Mouse (Mus musculus) heart, embryonic 15.5 days (tissue): ENCODE data around the gene Krt6b. TPM values are rescaled to one million over a fixed set of nuclear protein-coding genes. Genes with fewer than 3 reads are reported as not detected.
"Not testable (repeated sequence)": the region's sequence is repeated elsewhere in the genome, so short reads cannot be mapped to it uniquely, and the experiment has no call there.

Experiments
- ATAC-seq: fragments of 200-750 bp; cut with Nextera tagmentation; replicated peaks from 2 replicates; pipeline ENCODE4 v1.8.0; 2017; ENCODE audit warnings: low read depth, moderate TSS enrichment; ENCODE audit not compliant: insufficient number of reproducible peaks, insufficient read depth, low FRiP score
- H3K27ac ChIP-seq: fragments of 300-500 bp; sonication (generic); 2 replicates; pipeline ENCODE4 v1.5.1; 2015; ENCODE audit warnings: mild to moderate bottlenecking, inconsistent platforms
- H3K27me3 ChIP-seq: fragments of 300-500 bp; sonication (generic); 2 replicates; pipeline ENCODE4 v1.6.1; 2015; ENCODE audit warnings: inconsistent platforms
- H3K36me3 ChIP-seq: fragments of 300-500 bp; sonication (generic); 2 replicates; pipeline ENCODE4 v1.6.1; 2015; ENCODE audit warnings: mild to moderate bottlenecking, inconsistent platforms
- H3K4me1 ChIP-seq: fragments of 300-500 bp; sonication (generic); replicated peaks from 2 replicates; pipeline ENCODE4 v1.6.1; 2015; ENCODE audit warnings: inconsistent platforms
- H3K4me2 ChIP-seq: fragments of 300-500 bp; sonication (generic); 2 replicates; pipeline ENCODE4 v1.6.1; 2015; ENCODE audit warnings: inconsistent platforms, mild to moderate bottlenecking, moderate library complexity
- H3K4me3 ChIP-seq: fragments of 300-500 bp; sonication (generic); 2 replicates; pipeline ENCODE4 v1.5.1; 2015; ENCODE audit warnings: mild to moderate bottlenecking, inconsistent platforms
- H3K9ac ChIP-seq: fragments of 300-500 bp; sonication (generic); 2 replicates; pipeline ENCODE4 v1.6.1; 2015; ENCODE audit warnings: mild to moderate bottlenecking, inconsistent platforms
- H3K9me3 ChIP-seq: fragments of 300-500 bp; sonication (generic); replicated peaks from 2 replicates; pipeline ENCODE4 v1.6.1; 2016; ENCODE audit warnings: inconsistent platforms
- WGBS: fragments of 180-500 bp; shearing (Covaris S2); methylation state at CpG from one replicate; pipeline ENCODE4 v1.1.7; 2015; ENCODE audit warnings: mixed read lengths; 5-methylcytosine and 5-hydroxymethylcytosine counted together
- microRNA-seq: library from miRNA; unstranded; fragments of <30 nt; microRNA quantifications from one replicate; pipeline ENCODE4, GENCODE M21; 2016
- polyA plus RNA-seq: library from polyadenylated mRNA; unstranded; fragments of >200 nt; fragmentation: Nextera tagmentation; extraction: Ambion mirVana; gene quantifications from 2 replicates; pipeline ENCODE4 v1.2.1, GENCODE M21; 2015

The Krt6b gene
- polyA plus RNA-seq, 1 experiment from 2014 or later: not detected

DNA sequence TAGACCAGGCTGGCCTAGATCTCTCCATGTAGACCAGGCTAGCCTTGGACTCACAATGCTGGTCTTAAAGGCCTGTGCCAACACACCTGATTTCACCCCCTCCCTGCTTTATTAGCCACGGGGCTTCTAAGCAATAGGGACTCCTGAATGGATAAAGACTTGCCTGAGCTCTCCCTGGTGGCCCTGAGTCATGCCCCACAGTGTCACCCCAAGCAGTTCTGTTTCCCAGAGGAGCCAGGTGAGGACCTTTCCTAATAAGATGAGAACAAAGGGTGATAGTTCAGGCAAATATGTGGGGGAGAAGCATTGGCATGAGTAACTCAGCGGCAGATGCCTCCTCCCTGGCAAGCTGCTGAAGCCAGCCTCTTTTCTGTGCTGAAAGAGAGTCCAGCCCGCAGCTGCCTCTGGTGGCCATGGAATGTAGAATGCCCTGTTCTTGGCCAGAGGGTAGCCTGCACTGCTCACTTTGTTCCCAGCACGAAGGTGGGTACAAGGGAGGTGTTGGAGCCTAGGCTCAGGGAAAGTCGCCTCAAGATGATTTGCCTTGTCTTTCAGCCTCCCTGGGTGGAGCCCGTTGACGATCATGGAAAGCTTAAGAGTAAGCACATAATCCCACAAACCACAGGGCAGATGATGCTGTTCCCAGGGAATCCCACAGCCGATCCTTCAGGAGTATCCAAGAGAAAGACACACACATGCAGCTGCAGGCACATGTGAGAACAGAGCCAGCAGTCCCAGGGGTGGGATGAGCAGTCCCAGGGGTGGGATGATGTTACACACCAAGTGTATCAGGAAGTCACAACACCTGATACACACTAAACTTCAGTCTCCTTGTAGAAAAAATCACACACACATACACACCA, 17.5 kb upstream of the Krt6b start:
- no peaks in the 10 kb centered on the region for H3K36me3 ChIP-seq
- H3K4me2 ChIP-seq: no peak overlapping the region
- H3K4me1 ChIP-seq: no peaks in the 10 kb centered on the region
- H3K27ac ChIP-seq: no peak overlapping the region
- H3K27me3 ChIP-seq: peaks cover 11% of the 10 kb centered on the region; the same call in 1 of the 2 replicates
- ATAC-seq: no peak
- no peak overlapping the region for H3K9ac ChIP-seq
- WGBS: 67% methylated on average over 8 of the region's 8 CpGs
- H3K9me3 ChIP-seq: no peaks in the 10 kb centered on the region
- no peak overlapping the region for H3K4me3 ChIP-seq

DNA sequence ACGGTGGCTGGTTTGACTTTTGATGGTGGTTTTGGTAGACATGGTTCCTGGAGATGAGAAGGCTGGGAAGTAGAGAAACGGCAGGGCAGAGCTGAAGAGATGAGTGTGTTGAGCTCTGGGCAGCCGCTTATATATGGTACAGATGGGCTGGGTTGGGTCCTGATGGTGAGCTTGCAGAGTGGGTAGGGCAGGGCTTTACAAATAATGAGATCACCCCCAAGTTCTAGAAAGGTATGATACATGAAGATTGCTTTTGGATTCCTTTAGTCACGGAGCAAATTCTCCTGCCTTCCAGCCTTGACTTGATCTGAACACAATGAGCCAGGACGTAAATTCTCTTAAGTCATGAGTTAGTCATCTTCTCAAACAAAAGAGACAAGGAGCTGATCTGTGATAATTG, 14.1 kb upstream of the Krt6b start, which contains the start of gene Krt6a:
Gene Krt6a (minus strand): TSS at position 101 of the 400 bp plus-strand sequence.
- Histone ChIP-seq H3K4me3 (no peak within 1 kb of the TSS), H3K27me3 (peaks cover 11% of the 10 kb centered on the region; the same call in 1 of the 2 replicates), H3K4me2 (no peak within 1 kb of the TSS), H3K27ac (no peak within 1 kb of the TSS), H3K9ac (no peak within 1 kb of the TSS), H3K4me1 (no peaks in the 10 kb centered on the region), H3K36me3 (no peaks in the 10 kb centered on the region), H3K9me3 (no peaks in the 10 kb centered on the region)
- ATAC-seq: no peak
- 79% methylated on average over 5 of the region's 5 CpGs for WGBS

DNA sequence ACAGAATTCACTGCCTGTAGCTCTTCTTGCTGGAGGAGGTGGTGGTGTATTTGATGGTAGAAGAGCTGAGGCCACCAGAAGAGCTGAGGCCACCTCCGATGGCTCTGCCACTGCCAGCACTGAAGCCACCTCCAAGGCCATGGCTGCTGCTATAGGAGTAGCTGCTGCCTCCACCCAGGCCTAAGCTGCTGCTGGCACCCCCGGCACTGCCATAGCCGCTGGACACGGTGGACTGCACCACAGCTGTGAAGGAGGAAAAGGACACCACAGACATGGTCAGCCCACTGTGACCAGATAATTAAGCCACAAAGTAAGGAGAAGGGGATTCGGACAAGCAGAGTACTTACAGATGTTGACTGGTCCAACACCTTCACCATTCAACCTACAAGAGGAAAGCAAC, 10.4 kb upstream of the Krt6b start:
- not testable (repeated sequence) for ATAC-seq, H3K4me1 ChIP-seq, H3K9ac ChIP-seq, H3K4me2 ChIP-seq, H3K9me3 ChIP-seq, H3K27me3 ChIP-seq, H3K27ac ChIP-seq, H3K36me3 ChIP-seq, H3K4me3 ChIP-seq
- 85% methylated on average over 5 of the region's 5 CpGs for WGBS

DNA sequence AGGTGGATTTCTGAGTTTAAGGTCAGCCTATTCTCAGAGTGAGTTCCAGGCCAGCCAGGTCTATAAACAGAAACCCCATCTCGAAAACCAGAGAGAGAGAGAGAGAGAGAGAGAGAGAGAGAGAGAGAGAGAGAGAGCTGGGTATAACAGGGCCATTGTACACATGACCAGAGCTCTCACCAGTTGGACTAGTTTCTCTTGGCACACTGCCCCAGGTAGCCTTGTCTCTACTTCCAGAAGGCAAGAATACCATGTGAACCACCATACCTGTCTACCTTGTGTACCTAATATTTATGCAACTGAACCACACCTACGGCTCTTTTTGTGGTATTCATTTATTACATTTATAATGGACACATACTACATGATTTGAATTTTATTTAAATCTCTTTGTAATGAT, 8.1 kb upstream of the Krt6b start:
- Histone ChIP-seq H3K4me2 (no peak overlapping the region), H3K27ac (no peak overlapping the region), H3K4me1 (no peaks in the 10 kb centered on the region), H3K4me3 (no peak overlapping the region), H3K36me3 (no peaks in the 10 kb centered on the region), H3K9me3 (no peaks in the 10 kb centered on the region), H3K9ac (no peak overlapping the region), H3K27me3 (no peaks in the 10 kb centered on the region)
- ATAC-seq: no peak
- WGBS: 45% methylated on average over 2 of the region's 2 CpGs

DNA sequence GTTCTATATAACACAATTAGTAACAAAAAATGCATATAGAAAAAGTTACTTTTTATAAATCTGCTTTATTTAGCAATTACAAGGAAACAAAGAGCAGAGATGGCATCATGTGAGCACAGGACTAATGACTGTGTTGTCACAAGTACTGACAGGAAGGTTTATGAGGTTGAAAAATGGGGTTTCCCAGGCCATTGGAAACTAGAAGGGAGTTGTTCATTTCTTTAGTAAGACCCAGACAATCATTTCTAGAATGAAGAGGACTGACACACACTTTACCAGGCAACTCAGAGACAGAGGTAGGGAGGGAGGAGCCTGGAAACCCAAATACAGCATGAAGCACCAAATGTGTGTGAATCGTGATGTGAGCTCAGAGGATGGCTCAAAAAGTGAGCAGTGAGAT, 4.1 kb downstream of the Krt6b start:
- no peak for ATAC-seq
- WGBS: 54% methylated on average over 1 of the region's 1 CpGs
- Histone ChIP-seq H3K27me3 (no peaks in the 10 kb centered on the region), H3K4me3 (no peak overlapping the region), H3K4me1 (no peaks in the 10 kb centered on the region), H3K9ac (no peak overlapping the region), H3K27ac (no peak overlapping the region), H3K4me2 (no peak overlapping the region), H3K9me3 (no peaks in the 10 kb centered on the region), H3K36me3 (no peaks in the 10 kb centered on the region)

DNA sequence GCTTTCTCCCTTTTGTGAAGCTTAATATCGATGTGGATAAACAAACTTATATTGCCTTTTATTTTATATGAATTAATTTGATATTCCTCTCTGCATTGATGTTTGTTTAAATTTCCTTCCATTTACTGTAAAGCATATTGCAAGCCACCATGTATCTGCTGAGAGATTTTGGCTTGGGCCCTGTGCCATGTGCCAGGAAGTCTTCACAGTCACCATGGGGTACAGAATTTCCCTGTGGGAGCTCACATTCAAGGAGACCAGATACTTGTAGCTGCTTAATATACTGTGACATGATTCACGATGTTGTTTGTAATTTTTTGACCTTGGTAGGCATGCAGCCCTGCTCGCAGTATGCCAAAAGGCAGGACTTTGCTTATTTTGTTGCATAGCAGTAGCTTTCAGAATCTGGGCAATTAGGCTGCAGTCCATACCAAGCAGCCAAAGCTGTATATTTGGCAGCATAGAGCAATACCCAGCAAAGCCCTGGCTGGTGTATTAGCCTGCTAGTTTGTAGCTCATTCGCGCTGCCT, 27.3 kb downstream of the Krt6b start:
- no peaks in the 10 kb centered on the region for H3K9me3 ChIP-seq
- WGBS: 86% methylated on average over 5 of the region's 5 CpGs
- H3K36me3 ChIP-seq: no peaks in the 10 kb centered on the region
- no peak overlapping the region for H3K4me2 ChIP-seq
- H3K27ac ChIP-seq: no peak overlapping the region
- no peaks in the 10 kb centered on the region for H3K4me1 ChIP-seq
- ATAC-seq: no peak
- H3K27me3 ChIP-seq: no peaks in the 10 kb centered on the region
- no peak overlapping the region for H3K9ac ChIP-seq
- no peak overlapping the region for H3K4me3 ChIP-seq

DNA sequence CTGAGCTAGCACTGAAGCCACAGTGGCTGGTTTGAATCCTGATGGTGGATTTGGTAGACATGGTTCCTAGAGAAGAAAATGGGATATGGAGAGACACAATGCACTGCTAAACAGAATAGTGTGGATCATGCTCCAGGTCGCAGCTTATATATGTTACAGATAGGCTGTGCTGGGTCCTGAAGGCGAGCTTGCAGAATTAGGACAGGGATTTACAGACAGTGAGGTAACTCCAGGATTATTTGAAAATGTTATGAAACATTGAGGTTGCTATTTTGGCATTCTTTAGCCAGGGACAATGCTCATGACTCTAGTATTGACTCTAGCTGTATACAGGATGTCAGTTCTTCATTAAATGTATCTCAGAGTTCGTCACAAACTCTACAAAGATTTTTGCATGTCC, 32.8 kb downstream of the Krt6b start, which contains the start of gene Gm5478:
Gene Gm5478 (minus strand): TSS at position 101 of the 400 bp plus-strand sequence.
- WGBS: 69% methylated on average over 3 of the region's 3 CpGs
- Histone ChIP-seq H3K4me2 (no peak within 1 kb of the TSS), H3K9me3 (no peaks in the 10 kb centered on the region), H3K4me1 (no peaks in the 10 kb centered on the region), H3K27ac (no peak within 1 kb of the TSS), H3K36me3 (no peaks in the 10 kb centered on the region), H3K4me3 (no peak within 1 kb of the TSS), H3K9ac (no peak within 1 kb of the TSS), H3K27me3 (no peaks in the 10 kb centered on the region)
- ATAC-seq: no peak

DNA sequence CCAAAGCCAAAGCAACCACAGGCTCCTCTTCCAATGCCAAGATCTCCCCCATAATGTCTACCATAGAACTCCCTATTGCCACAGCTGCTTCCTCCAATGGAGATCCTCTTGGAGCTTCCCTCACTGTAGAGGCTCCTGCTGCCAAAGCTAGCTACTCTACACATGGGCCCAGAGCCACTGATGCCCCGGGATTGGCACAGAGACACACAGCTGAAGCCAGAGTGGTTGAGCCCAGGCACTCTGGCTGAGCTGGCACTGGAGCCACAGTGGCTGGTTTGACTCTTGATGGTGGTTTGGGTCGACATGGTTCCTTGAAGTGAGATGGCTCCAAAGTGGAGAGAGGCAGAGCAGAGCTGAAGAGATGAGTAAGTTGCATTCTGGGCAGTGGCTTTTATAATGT, 52.2 kb downstream of the Krt6b start, which contains the start of gene Gm5414:
Gene Gm5414 (minus strand): TSS at position 305 of the 400 bp plus-strand sequence.
- 59% methylated on average over 2 of the region's 2 CpGs for WGBS
- Histone ChIP-seq H3K4me2 (no peak within 1 kb of the TSS), H3K4me1 (no peaks in the 10 kb centered on the region), H3K9ac (no peak within 1 kb of the TSS), H3K9me3 (no peaks in the 10 kb centered on the region), H3K27me3 (no peaks in the 10 kb centered on the region), H3K4me3 (no peak within 1 kb of the TSS), H3K27ac (no peak within 1 kb of the TSS), H3K36me3 (no peaks in the 10 kb centered on the region)
- ATAC-seq: no peak

Small RNAs within 50 kb of the gene (microRNA-seq; reads per million reads assigned to microRNA genes)
- gene Gm44323 (not detected), gene Gm44342 (not detected), gene Gm44383 (not detected), gene Gm44479 (not detected)

Other genes starting within 250 kb of the Krt6b start
- gene Krt87, start 241.5 kb downstream of the Krt6b start, polyA plus RNA-seq: 0.15 TPM in 1 of 2 replicates, not detected in the other
- not detected in 2 replicates for gene Krt88, start 232.5 kb downstream of the Krt6b start, polyA plus RNA-seq
- gene Krt81, start 216.5 kb downstream of the Krt6b start, polyA plus RNA-seq: not detected in 2 replicates
- gene Krt86, start 206.8 kb downstream of the Krt6b start, polyA plus RNA-seq: not detected in 2 replicates
- gene Krt83, start 188.8 kb downstream of the Krt6b start, polyA plus RNA-seq: not detected in 2 replicates
- gene Gm49425, start 163.0 kb downstream of the Krt6b start, polyA plus RNA-seq: not detected in 2 replicates
- not detected in 2 replicates for gene Krt84, start 147.5 kb downstream of the Krt6b start, polyA plus RNA-seq
- not detected in 2 replicates for gene Krt82, start 129.6 kb downstream of the Krt6b start, polyA plus RNA-seq
- 0.09 TPM in 1 of 2 replicates, not detected in the other for gene Krt90, start 117.3 kb downstream of the Krt6b start, polyA plus RNA-seq
- gene Krt75, start 106.4 kb downstream of the Krt6b start, polyA plus RNA-seq: 0.05 and 0.47 TPM in 2 replicates
- gene Gm5414, start 52.1 kb downstream of the Krt6b start, polyA plus RNA-seq: not detected in 2 replicates
- not detected in 2 replicates for gene Gm5478, start 32.9 kb downstream of the Krt6b start, polyA plus RNA-seq
- 0.20 and 0.36 TPM in 2 replicates for gene Krt6a, start 14.0 kb upstream of the Krt6b start, polyA plus RNA-seq
- gene Krt5, start 32.6 kb upstream of the Krt6b start, polyA plus RNA-seq: 2.8 and 29.6 TPM in 2 replicates
- 0.14 TPM in 1 of 2 replicates, not detected in the other for gene Krt71, start 62.8 kb upstream of the Krt6b start, polyA plus RNA-seq
- 0.34 TPM in 1 of 2 replicates, not detected in the other for gene Krt72, start 106.2 kb upstream of the Krt6b start, polyA plus RNA-seq
- not detected in 2 replicates for gene Krt73, start 122.1 kb upstream of the Krt6b start, polyA plus RNA-seq
- not detected in 2 replicates for gene Krt2, start 137.9 kb upstream of the Krt6b start, polyA plus RNA-seq
- 0.57 and 1.3 TPM in 2 replicates for gene Krt1, start 170.5 kb upstream of the Krt6b start, polyA plus RNA-seq
- gene Krt77, start 189.4 kb upstream of the Krt6b start, polyA plus RNA-seq: 0.13 and 0.20 TPM in 2 replicates
- not detected in 2 replicates for gene Krt76, start 212.6 kb upstream of the Krt6b start, polyA plus RNA-seq
- gene Krt4, start 244.4 kb upstream of the Krt6b start, polyA plus RNA-seq: 1.0 and 3.4 TPM in 2 replicates